Comparison of ENCODE assay signal across 8 mouse cellular contexts in the genomic region with DNA sequence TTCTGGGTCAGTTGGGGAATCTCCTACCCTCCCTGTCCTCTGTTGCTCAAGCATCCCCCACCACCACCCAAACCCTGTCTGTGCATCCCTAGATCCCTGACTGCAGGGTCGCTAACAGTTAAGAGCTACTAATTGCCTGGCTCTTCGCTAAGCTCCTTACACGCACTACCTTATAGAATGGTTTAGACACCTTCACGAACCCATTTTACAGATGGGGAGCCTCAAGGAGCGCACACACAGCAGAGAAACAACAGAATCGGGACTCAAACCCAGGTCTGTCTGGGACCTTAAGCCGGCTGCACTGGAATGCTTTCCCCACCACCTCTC. TPM values are rescaled to one million over a fixed set of nuclear protein-coding genes. Genes with fewer than 3 reads are reported as not detected.
DNase-seq lines count a peak whose midpoint lies in the region; ATAC-seq and TF ChIP-seq lines count a peak whose summit lies in the region.

No protein-coding gene starts in this region.

- ATAC-seq in heart, embryonic 11.5 days (replicated peaks; ENCODE audit: insufficient number of reproducible peaks, low FRiP score, low TSS enrichment) = peak; percentile 27; the same call in 1 of the 2 replicates
- ATAC-seq in forebrain, embryonic 13.5 days = peak; percentile 84; the same call in 1 of the 2 replicates
- ATAC-seq in liver, embryonic 14.5 days (ENCODE audit: insufficient read depth) = peak; percentile 17; the same call in 1 of the 2 replicates

- H3K36me3 ChIP-seq in heart, embryonic 11.5 days (ENCODE audit: control insufficient read depth, insufficient read depth, low read length) = 0 out of 2 replicates have a peak, but pooled peaks cover 3% of the 10 kb centered on the region
- peaks cover 22% of the 10 kb centered on the region for H3K36me3 ChIP-seq in E14TG2a.4 (ENCODE audit: insufficient read depth, low read length)
- peaks cover 18% of the 10 kb centered on the region for H3K36me3 ChIP-seq in forebrain, embryonic 13.5 days (ENCODE audit: poor library complexity, severe bottlenecking)
- no peaks in the 10 kb centered on the region for H3K36me3 ChIP-seq in liver, embryonic 14.5 days (replicated peaks; ENCODE audit: control insufficient read depth, insufficient read depth, low read depth)

- H3K27me3 ChIP-seq in heart, embryonic 11.5 days (ENCODE audit: control insufficient read depth, insufficient read depth, low read length) = no peaks in the 10 kb centered on the region
- H3K27me3 ChIP-seq in E14TG2a.4 (ENCODE audit: insufficient read depth, low read length) = peaks cover 2% of the 10 kb centered on the region; the same call in 1 of the 2 replicates
- H3K27me3 ChIP-seq in forebrain, embryonic 13.5 days = no peaks in the 10 kb centered on the region
- H3K27me3 ChIP-seq in liver, embryonic 14.5 days (ENCODE audit: control insufficient read depth, insufficient read depth, low read length) = no peaks in the 10 kb centered on the region

- no peak for TF ChIP-seq EP300 in liver, embryonic 14.5 days (IDR thresholded peaks at IDR 0.05; ENCODE audit: low read depth)

- no peak overlapping the region for H3K27ac ChIP-seq in heart, embryonic 11.5 days (ENCODE audit: low read depth, low read length)
- H3K27ac ChIP-seq in forebrain, embryonic 13.5 days = no peak overlapping the region
- H3K27ac ChIP-seq in liver, embryonic 14.5 days = no peak overlapping the region

- H3K9ac ChIP-seq in heart, embryonic 11.5 days (ENCODE audit: low read depth, low read length) = peak overlapping the region; percentile 70
- H3K9ac ChIP-seq in forebrain, embryonic 13.5 days = peak overlapping the region; percentile 64
- peak overlapping the region; percentile 78 for H3K9ac ChIP-seq in liver, embryonic 14.5 days (replicated peaks)

- peaks cover 7% of the 10 kb centered on the region; the same call in 1 of the 2 replicates for H3K4me1 ChIP-seq in heart, embryonic 11.5 days (ENCODE audit: control insufficient read depth, insufficient read depth, low read length)
- peaks cover 14% of the 10 kb centered on the region for H3K4me1 ChIP-seq in E14TG2a.4 (replicated peaks; ENCODE audit: low read depth, low read length)
- peaks cover 13% of the 10 kb centered on the region for H3K4me1 ChIP-seq in forebrain, embryonic 13.5 days
- H3K4me1 ChIP-seq in liver, embryonic 14.5 days (replicated peaks; ENCODE audit: control insufficient read depth in 2 of 2, insufficient read depth in 2 of 2, low read length in 1 of 2) = peaks cover 7 to 11% of the 10 kb centered on the region in 2 experiments

- TF ChIP-seq CTCF in E14TG2a.4 (conservative IDR thresholded peaks at IDR 0.05; ENCODE audit: low read length) = no peak
- TF ChIP-seq CTCF in liver, embryonic 14.5 days (IDR thresholded peaks at IDR 0.05; ENCODE audit: low read depth) = no peak

- H3K4me2 ChIP-seq in heart, embryonic 11.5 days = peak overlapping the region; percentile 81
- H3K4me2 ChIP-seq in forebrain, embryonic 13.5 days = peak overlapping the region; percentile 69
- H3K4me2 ChIP-seq in liver, embryonic 14.5 days (ENCODE audit: low read depth) = peak overlapping the region; percentile 87

- 10% methylated on average over 7 of the region's 7 CpGs for WGBS in heart, embryonic 11.5 days (ENCODE audit: insufficient replicate concordance)
- WGBS in forebrain, embryonic 13.5 days = 13% methylated on average over 7 of the region's 7 CpGs
- WGBS in liver, embryonic 14.5 days (ENCODE audit: insufficient replicate concordance) = 4% methylated on average over 7 of the region's 7 CpGs

- H3K4me3 ChIP-seq in heart, embryonic 11.5 days (ENCODE audit: low read depth, low read length) = peak overlapping the region; percentile 66
- H3K4me3 ChIP-seq in E14TG2a.4 (replicated peaks; ENCODE audit: low read length) = peak overlapping the region; percentile 85
- H3K4me3 ChIP-seq in forebrain, embryonic 13.5 days = peak overlapping the region; percentile 52
- peak overlapping the region; percentile 85 to 99 for H3K4me3 ChIP-seq in liver, embryonic 14.5 days (ENCODE audit: insufficient read depth in 1 of 2, low read depth in 2 of 2, low read length in 2 of 2)

- H3K9me3 ChIP-seq in heart, embryonic 11.5 days (replicated peaks; ENCODE audit: control insufficient read depth, low read length) = no peaks in the 10 kb centered on the region
- no peaks in the 10 kb centered on the region for H3K9me3 ChIP-seq in E14TG2a.4 (ENCODE audit: low read length)
- H3K9me3 ChIP-seq in forebrain, embryonic 13.5 days (replicated peaks) = no peaks in the 10 kb centered on the region
- no peaks in the 10 kb centered on the region for H3K9me3 ChIP-seq in liver, embryonic 14.5 days (ENCODE audit: control insufficient read depth, low read length)

- no peak for DNase-seq in heart, postnatal 4 days
- DNase-seq in liver, embryonic 14.5 days (ENCODE audit: low read depth in 3 of 3, low spot score in 3 of 3) = no peak
- no peak for DNase-seq in left cerebral cortex, adult 18-20 months (ENCODE audit: low spot score in 2 of 2)
- DNase-seq in frontal cortex, postnatal 14 days (ENCODE audit: low spot score in 2 of 2) = no peak
- no peak for DNase-seq in adrenal gland, postnatal 14 days

RNA-seq across cellular contexts. Expression of a gene that starts 0.3 kb away (rescaled TPM):
- 41.6 and 43.8 TPM in 2 replicates for polyA plus RNA-seq in heart, embryonic 11.5 days (2014; fragmentation: Nextera tagmentation; extraction: Ambion mirVana)
- 10 to 100 TPM; 28.0 to 32.3 TPM for total RNA-seq in heart, postnatal 4 days (2021)
- 45.8 and 51.1 TPM in 2 replicates for polyA plus RNA-seq in forebrain, embryonic 13.5 days (2015; fragmentation: Nextera tagmentation; extraction: Ambion mirVana)
- polyA plus RNA-seq in liver, embryonic 14.5 days (2012; rRNA removed) = 11.9 and 12.7 TPM in 2 replicates
- 23.0 and 27.3 TPM in 2 replicates for polyA plus RNA-seq in liver, embryonic 14.5 days (2014; fragmentation: Nextera tagmentation; extraction: Ambion mirVana)
- 10 to 100 TPM; 45.2 to 47.4 TPM for total RNA-seq in left cerebral cortex, adult 18-20 months (2021)
- 51.8 and 68.3 TPM in 2 replicates for total RNA-seq in adrenal gland, postnatal 14 days (2021)

RNA-seq across cellular contexts. Expression of a gene that starts 7.5 kb away (rescaled TPM):
- polyA plus RNA-seq in heart, embryonic 11.5 days (2014; fragmentation: Nextera tagmentation; extraction: Ambion mirVana) = not detected in 2 replicates
- total RNA-seq in heart, postnatal 4 days (2021) = not detected
- polyA plus RNA-seq in forebrain, embryonic 13.5 days (2015; fragmentation: Nextera tagmentation; extraction: Ambion mirVana) = not detected in 2 replicates
- polyA plus RNA-seq in liver, embryonic 14.5 days (2012; rRNA removed) = 0.03 TPM in 1 of 2 replicates, not detected in the other
- polyA plus RNA-seq in liver, embryonic 14.5 days (2014; fragmentation: Nextera tagmentation; extraction: Ambion mirVana) = not detected in 2 replicates
- not detected for total RNA-seq in left cerebral cortex, adult 18-20 months (2021)
- 0.49 and 12.0 TPM in 2 replicates for total RNA-seq in adrenal gland, postnatal 14 days (2021)

RNA-seq across cellular contexts. Expression of a gene that starts 53.1 kb away (rescaled TPM):
- polyA plus RNA-seq in heart, embryonic 11.5 days (2014; fragmentation: Nextera tagmentation; extraction: Ambion mirVana) = 32.6 and 38.4 TPM in 2 replicates
- 10 to 100 TPM; 23.5 to 27.3 TPM for total RNA-seq in heart, postnatal 4 days (2021)
- 23.7 and 27.6 TPM in 2 replicates for polyA plus RNA-seq in forebrain, embryonic 13.5 days (2015; fragmentation: Nextera tagmentation; extraction: Ambion mirVana)
- 8.7 and 9.6 TPM in 2 replicates for polyA plus RNA-seq in liver, embryonic 14.5 days (2012; rRNA removed)
- polyA plus RNA-seq in liver, embryonic 14.5 days (2014; fragmentation: Nextera tagmentation; extraction: Ambion mirVana) = 17.2 and 21.2 TPM in 2 replicates
- 10 to 100 TPM in 1 of 2 experiments, 1 to 10 TPM in 1; 9.7 to 11.6 TPM for total RNA-seq in left cerebral cortex, adult 18-20 months (2021)
- 15.1 and 15.9 TPM in 2 replicates for total RNA-seq in adrenal gland, postnatal 14 days (2021)

Comparison
In these comparisons a context has a peak if more than half of its experiments do, and no peak if none do; other contexts are left out.
1. ATAC-seq: peak in every context shown above with its lines; median percentile 84 in forebrain, embryonic 13.5 days; 27 in heart, embryonic 11.5 days; 17 in liver, embryonic 14.5 days.